Mouse (Mus musculus): ENCODE results near the gene Cdh6.

Cdh6 gene

GRCm38 (mm10) chr15:13165094-13165885 is 8.2 kb downstream of the Cdh6 start:
- DNase-seq (ENCODE audit: low read depth, low spot score) = no peak

GRCm38 (mm10) chr15:13155820-13156219 is 17.7 kb downstream of the Cdh6 start:
- no peak for DNase-seq (ENCODE audit: low read depth, low spot score)

DNA sequence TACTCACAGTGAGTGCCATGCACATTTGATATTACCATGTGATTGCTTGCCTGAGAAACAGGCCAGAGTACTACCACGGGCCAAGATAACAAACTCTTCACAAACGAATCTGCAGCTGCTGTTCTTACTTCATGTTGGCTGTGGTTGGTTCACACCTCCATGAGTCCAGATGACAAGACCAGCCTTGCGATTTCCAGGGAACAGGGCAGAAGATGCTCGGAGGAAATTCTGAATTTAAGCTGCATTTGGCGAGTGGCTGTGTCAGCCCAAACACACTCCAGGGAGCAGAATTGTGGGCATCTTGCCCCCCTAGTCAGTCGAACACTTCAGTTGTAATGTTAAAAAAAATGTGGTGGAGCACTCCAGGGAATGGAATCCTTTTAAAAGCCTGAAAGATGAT is 18.1 kb downstream of the Cdh6 start:
- no peak for DNase-seq (ENCODE audit: low read depth, low spot score)

GRCm38 (mm10) chr15:13141983-13142382 is 31.5 kb downstream of the Cdh6 start:
- no peak for DNase-seq (ENCODE audit: low read depth, low spot score)

DNA sequence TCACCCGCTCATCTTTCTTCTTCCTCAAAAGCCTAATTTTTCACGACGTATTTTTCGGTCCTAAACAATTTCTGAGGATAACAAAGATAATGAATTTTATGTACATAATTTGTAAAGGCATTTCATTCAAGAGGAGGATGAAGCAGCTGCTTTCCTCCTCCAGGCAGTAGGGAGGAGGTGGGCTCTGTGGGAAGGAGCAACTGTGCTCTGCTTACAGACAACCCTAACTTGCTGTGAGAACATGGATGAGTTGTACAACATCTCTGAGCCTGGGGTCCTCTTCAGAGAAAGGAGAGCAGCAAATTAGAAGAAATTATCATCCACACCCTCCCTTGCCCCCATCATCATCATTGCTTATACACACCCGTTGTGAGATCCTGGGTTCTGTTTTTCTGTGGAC is 33.8 kb downstream of the Cdh6 start:
- no peak for DNase-seq (ENCODE audit: low read depth, low spot score)

GRCm38 (mm10) chr15:13137166-13137565 is 36.3 kb downstream of the Cdh6 start:
- DNase-seq (ENCODE audit: low read depth, low spot score) = no peak

DNA sequence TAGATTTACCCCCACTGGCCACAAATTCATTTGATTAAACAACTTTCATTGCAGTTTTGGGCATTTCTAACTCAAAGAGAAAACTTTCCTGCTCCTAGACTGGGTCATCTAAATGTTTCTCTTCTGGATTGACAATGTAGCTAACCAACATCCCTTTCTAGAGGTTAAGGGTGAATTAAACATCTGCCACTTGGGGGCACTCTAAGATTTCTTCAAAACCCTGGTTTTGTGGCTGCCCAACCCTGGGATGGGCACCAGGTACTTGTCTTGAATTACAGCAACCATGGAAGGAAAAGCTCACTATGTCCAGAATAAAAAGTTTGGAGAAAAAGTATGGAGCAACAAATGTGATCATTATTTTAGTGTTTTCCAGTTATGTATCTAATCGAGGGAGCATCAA is 39.4 kb downstream of the Cdh6 start:
- DNase-seq (ENCODE audit: low read depth, low spot score) = no peak

GRCm38 (mm10) chr15:13133370-13133769 is 40.1 kb downstream of the Cdh6 start:
- DNase-seq (ENCODE audit: low read depth, low spot score) = no peak

GRCm38 (mm10) chr15:13132493-13132892 is 41.0 kb downstream of the Cdh6 start:
- DNase-seq (ENCODE audit: low read depth, low spot score) = no peak

DNA sequence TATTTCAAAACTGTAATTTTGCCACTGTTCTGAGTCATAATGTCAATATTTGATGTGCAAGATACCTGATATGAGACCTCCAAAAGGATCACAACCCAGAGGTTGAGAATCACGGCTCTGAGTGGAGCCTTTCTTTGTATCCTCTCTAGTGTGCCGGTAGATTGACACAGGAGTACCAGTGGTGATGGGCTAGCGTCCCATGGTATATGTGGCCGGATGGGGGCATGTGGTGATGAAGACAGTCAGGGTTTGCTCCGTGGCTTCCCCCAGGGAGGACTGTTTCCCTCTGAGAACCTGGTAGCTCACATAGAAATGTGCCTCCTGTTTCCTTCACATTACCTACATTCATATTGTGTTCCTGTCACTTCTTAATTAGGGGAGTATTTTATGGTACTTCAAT is 43.2 kb downstream of the Cdh6 start:
- DNase-seq (ENCODE audit: low read depth, low spot score) = no peak

- DNase-seq (ENCODE audit: low read depth, low spot score) = no peak
Observed at GRCm38 (mm10) chr15:13100341-13100740, 73.1 kb downstream of the Cdh6 start.

GRCm38 (mm10) chr15:13097861-13098260 is 75.6 kb downstream of the Cdh6 start:
- no peak for DNase-seq (ENCODE audit: low read depth, low spot score)

- DNase-seq (ENCODE audit: low read depth, low spot score) = no peak
Observed at GRCm38 (mm10) chr15:13095406-13095805, 78.1 kb downstream of the Cdh6 start.

- DNase-seq (ENCODE audit: low read depth, low spot score) = no peak
Observed at GRCm38 (mm10) chr15:13094881-13095256, 78.6 kb downstream of the Cdh6 start.

GRCm38 (mm10) chr15:13093954-13094880 is 79.3 kb downstream of the Cdh6 start:
- no peak for DNase-seq (ENCODE audit: low read depth, low spot score)

DNA sequence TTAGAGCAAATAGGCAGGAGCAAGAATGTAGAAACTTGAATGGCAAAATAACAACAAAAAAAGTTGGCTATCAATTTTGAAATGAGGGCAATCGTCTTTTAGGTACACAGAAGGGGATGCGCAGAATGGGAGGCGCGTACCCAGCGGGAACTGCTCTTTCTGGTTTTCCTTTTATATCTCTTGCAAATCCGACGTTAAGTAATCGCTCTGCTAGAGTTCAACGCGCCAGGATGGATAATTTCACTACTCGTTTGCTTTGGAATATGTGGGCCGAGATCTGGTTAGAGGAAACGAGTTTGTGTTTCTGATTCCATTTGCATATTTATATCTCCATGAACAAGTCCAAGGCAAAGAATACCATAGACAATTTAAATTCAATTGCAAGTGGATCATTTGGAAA is 81.4 kb downstream of the Cdh6 start:
- no peak for DNase-seq (ENCODE audit: low read depth, low spot score)

DNA sequence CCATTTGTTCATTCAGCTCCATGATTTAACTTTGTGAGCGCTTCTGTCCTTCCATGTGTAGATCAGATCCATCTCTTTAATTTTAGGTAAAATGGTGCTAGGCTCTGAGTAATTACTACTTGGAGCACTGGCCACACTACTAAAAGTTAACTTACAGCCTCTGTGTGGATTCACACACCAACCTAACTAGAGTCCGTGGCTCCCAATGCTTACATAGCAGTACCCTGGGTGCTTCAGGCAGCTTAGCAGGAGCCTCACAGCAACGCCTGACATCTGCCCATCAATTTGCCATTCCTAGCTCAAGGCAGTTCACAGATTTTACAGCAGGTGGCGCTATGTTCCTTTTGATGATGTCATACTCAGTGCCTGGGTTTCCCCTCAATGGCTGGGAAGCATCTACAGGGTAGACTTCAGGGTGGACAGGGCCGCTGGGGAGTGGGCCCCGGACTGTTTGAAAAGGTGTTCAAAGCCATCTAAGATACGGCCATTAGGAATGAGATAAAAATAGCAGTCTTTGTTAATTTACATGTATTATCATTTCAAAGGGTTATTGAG is 84.9 kb downstream of the Cdh6 start:
- DNase-seq (ENCODE audit: low read depth, low spot score) = no peak

DNA sequence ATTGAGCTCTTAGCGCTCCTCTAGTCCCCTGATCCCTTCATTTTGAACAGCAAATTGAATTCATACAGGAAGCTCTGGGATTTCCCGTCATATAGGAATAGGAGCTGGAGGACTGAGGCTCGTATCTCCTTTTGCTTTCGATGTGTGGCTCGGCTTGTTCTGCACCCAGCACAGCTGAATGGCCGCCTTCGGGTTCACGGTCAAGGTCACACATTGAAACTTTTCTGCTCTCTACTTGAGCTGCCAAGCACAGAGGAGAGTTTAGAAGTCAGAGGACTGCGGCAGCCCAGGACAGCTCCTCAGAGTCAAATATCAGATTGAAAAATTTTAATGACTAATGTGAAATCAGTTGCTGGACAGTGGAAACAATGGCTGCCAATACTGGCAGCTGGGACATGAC is 88.7 kb downstream of the Cdh6 start:
- DNase-seq (ENCODE audit: low read depth, low spot score) = no peak

- no peak for DNase-seq (ENCODE audit: low read depth, low spot score)
Observed at GRCm38 (mm10) chr15:13076908-13077669, 96.4 kb downstream of the Cdh6 start.

GRCm38 (mm10) chr15:13074047-13074446 is 99.4 kb downstream of the Cdh6 start:
- DNase-seq (ENCODE audit: low read depth, low spot score) = no peak

- DNase-seq (ENCODE audit: low read depth, low spot score) = no peak
Observed at GRCm38 (mm10) chr15:13068213-13068516, 105.3 kb downstream of the Cdh6 start.

All from CD4-positive helper T cell, adult 2 months (primary cell).